Mouse (Mus musculus) small intestine, adult 2 months (tissue): ENCODE results near the gene Fancc.

Experiments used
- CTCF ChIP-seq: fragments of 200-500 bp; IDR thresholded peaks from 2 replicates; pipeline ENCODE4 v1.5.1; 2012; ENCODE audit warnings: low read depth, mild to moderate bottlenecking, control low read depth, inconsistent platforms, low read length, moderate library complexity, mixed read lengths; ENCODE audit not compliant: insufficient replicate concordance, insufficient read length; ENCODE audit errors: extremely low read depth
- POLR2A ChIP-seq: fragments of 200-500 bp; IDR thresholded peaks from 2 replicates; pipeline ENCODE4 v1.6.1; 2012; ENCODE audit warnings: low read depth, mild to moderate bottlenecking, control low read depth, inconsistent platforms, low read length, moderate library complexity

GRCm38 (mm10) chr13:63356558-63356957 lies 140.5 kb downstream of the Fancc start:
- TF ChIP-seq CTCF (no peak), POLR2A (no peak)
